Mouse (Mus musculus) liver, embryonic 14.5 days (tissue): ENCODE measurements around the gene Mybbp1a. TPM values are rescaled to one million over a fixed set of nuclear protein-coding genes. Genes with fewer than 3 reads are reported as not detected.

Experiments
- ATAC-seq: fragments of 200-750 bp; cut with Nextera tagmentation; 2 replicates; pipeline ENCODE4 v1.8.0; 2017; ENCODE audit warnings: moderate number of reproducible peaks, mild to moderate bottlenecking, moderate library complexity; ENCODE audit not compliant: insufficient read depth
- DNase-seq, 3 experiments: peaks; one replicate each; pipeline ENCODE4 v3.0.0-alpha.2; 2012 to 2013; ENCODE audit warnings: low read depth in 3 of 3, low spot score in 3 of 3
- H3K27ac ChIP-seq: fragments of 300-500 bp; sonication (generic); 2 replicates; pipeline ENCODE4 v1.5.1; 2014; ENCODE audit warnings: moderate library complexity, mild to moderate bottlenecking, control low read depth, inconsistent platforms
- H3K27me3 ChIP-seq: fragments of 300-500 bp; sonication (generic); 2 replicates; pipeline ENCODE4 v1.6.1; 2014; ENCODE audit warnings: mild to moderate bottlenecking, low read length, moderate library complexity; ENCODE audit not compliant: control insufficient read depth, insufficient read depth
- H3K36me3 ChIP-seq: fragments of 300-500 bp; sonication (generic); replicated peaks from 2 replicates; pipeline ENCODE4 v1.6.1; 2014; ENCODE audit warnings: low read depth; ENCODE audit not compliant: control insufficient read depth, insufficient read depth
- H3K4me1 ChIP-seq, 2 experiments: fragments of 200-500 bp in 1 of 2; fragments of 300-500 bp in 1 of 2; sonication (generic) in 1 of 2; replicated peaks; 2 replicates each; pipeline ENCODE4 v1.6.1; 2012 to 2014; ENCODE audit warnings: antibody characterized with exemption in 1 of 2, inconsistent platforms in 1 of 2, low read length in 1 of 2; ENCODE audit not compliant: control insufficient read depth in 2 of 2, insufficient read depth in 2 of 2
- H3K4me2 ChIP-seq: fragments of 300-500 bp; sonication (generic); 2 replicates; pipeline ENCODE4 v1.6.1; 2014; ENCODE audit warnings: low read depth, mild to moderate bottlenecking, control low read depth, moderate library complexity
- H3K4me3 ChIP-seq, 2 experiments: fragments of 200-500 bp in 1 of 2; fragments of 300-500 bp in 1 of 2; sonication (generic) in 1 of 2; 2 replicates each; pipeline ENCODE4 v1.5.1; 2012 to 2014; ENCODE audit warnings: low read depth in 2 of 2, low read length in 2 of 2, mild to moderate bottlenecking in 2 of 2, control low read depth in 1 of 2, inconsistent platforms in 1 of 2, moderate library complexity in 1 of 2; ENCODE audit not compliant: insufficient read depth in 1 of 2
- H3K9ac ChIP-seq: fragments of 300-500 bp; sonication (generic); replicated peaks from 2 replicates; pipeline ENCODE4 v1.6.1; 2014; ENCODE audit warnings: mild to moderate bottlenecking, control low read depth, moderate library complexity
- H3K9me3 ChIP-seq: fragments of 300-500 bp; sonication (generic); 2 replicates; pipeline ENCODE4 v1.6.1; 2016; ENCODE audit warnings: low read length, mixed read lengths; ENCODE audit not compliant: control insufficient read depth
- CTCF ChIP-seq: IDR thresholded peaks from 2 replicates; pipeline ENCODE4 v1.5.1; 2016; ENCODE audit warnings: antibody characterized with exemption, low read depth, control low read depth
- EP300 ChIP-seq: IDR thresholded peaks from 2 replicates; pipeline ENCODE4 v1.6.1; 2016; ENCODE audit warnings: antibody characterized with exemption, low read depth
- WGBS: fragments of 180-500 bp; shearing (Covaris S2); extraction: QIAGEN DNeasy Blood & Tissue Kit; methylation state at CpG from one replicate; pipeline ENCODE4 v1.1.7; 2014; ENCODE audit not compliant: insufficient replicate concordance; 5-methylcytosine and 5-hydroxymethylcytosine counted together
- polyA plus RNA-seq, 2 experiments: library from polyadenylated mRNA; depleted of rRNA in 1 of 2; stranded (reverse) in 1 of 2; unstranded in 1 of 2; fragments of >200 nt; fragmentation: Nextera tagmentation in 1 of 2; extraction: Ambion mirVana in 1 of 2; gene quantifications; 2 replicates each; pipeline versions ENCODE4 v1.2.1 to v1.2.3; 2012 to 2014

Mybbp1a gene
- polyA plus RNA-seq, 2 experiments = 56.3 to 65.5 TPM

DNA sequence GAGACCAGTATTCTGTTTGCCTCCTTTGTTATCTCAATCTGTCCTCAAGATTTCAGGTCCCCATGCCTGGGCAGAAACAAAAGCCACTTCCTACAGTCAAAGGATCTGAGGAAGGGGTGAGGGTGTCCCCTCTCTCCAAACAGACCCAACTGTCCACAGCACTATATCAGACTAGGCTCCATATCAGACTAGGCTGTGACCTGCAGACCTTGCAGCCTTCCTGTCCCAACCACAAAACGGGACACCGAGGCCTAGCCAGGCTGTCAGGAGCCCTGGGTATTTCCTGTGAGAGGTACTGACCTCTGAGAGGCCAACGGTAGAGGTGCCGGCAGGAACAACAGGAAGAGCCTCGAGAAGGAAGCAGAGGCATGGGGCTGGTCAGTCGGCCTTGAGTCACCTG lies 43.4 kb downstream of the Mybbp1a start:
- 6% methylated on average over 6 of the region's 6 CpGs for WGBS
- Histone ChIP-seq H3K9me3 (no peaks in the 10 kb centered on the region), H3K36me3 (no peaks in the 10 kb centered on the region), H3K9ac (no peak overlapping the region), H3K27ac (no peak overlapping the region), H3K4me2 (no peak overlapping the region), H3K4me3 (no peak overlapping the region), H3K4me1 (peaks cover 22 to 60% of the 10 kb centered on the region in 2 experiments), H3K27me3 (no peaks in the 10 kb centered on the region)
- no peak for ATAC-seq
- TF ChIP-seq CTCF (no peak), EP300 (no peak)
- DNase-seq = no peak

DNA sequence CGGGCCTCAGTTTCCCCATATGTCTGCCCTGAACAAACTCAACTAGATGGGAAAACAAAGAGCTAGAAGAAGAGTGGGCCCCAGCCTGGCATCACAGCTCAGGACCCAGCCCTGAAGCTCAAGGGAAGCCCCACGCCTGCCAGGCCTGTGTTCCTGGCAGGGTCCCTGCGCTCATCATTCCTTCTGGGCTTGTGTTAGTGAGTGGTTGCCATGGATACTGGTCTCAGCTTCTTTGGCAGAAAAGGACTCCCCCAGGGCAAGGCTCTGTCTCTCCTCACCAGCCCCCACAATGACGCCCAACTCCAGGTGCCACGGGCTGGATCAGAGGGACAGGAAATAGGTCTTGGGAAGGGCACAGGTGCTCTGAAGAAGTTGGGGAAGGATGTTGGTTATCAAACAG lies 44.0 kb downstream of the Mybbp1a start:
- Histone ChIP-seq H3K4me3 (no peak overlapping the region), H3K27ac (no peak overlapping the region), H3K9me3 (no peaks in the 10 kb centered on the region), H3K4me1 (peaks cover 21 to 55% of the 10 kb centered on the region in 2 experiments), H3K4me2 (no peak overlapping the region), H3K36me3 (no peaks in the 10 kb centered on the region), H3K9ac (no peak overlapping the region), H3K27me3 (peaks cover 4% of the 10 kb centered on the region; the same call in 1 of the 2 replicates)
- TF ChIP-seq CTCF (no peak), EP300 (no peak)
- ATAC-seq (no peak), DNase-seq (no peak)
- WGBS = 29% methylated on average over 5 of the region's 5 CpGs

GRCm38 (mm10) chr11:72485960-72486359 lies 44.8 kb downstream of the Mybbp1a start:
- no peak for DNase-seq
- Histone ChIP-seq H3K4me1 (peaks cover 21 to 49% of the 10 kb centered on the region in 2 experiments), H3K27ac (no peak overlapping the region), H3K27me3 (peaks cover 6% of the 10 kb centered on the region), H3K9me3 (no peaks in the 10 kb centered on the region), H3K4me2 (no peak overlapping the region), H3K9ac (no peak overlapping the region), H3K36me3 (no peaks in the 10 kb centered on the region), H3K4me3 (no peak overlapping the region)
- TF ChIP-seq EP300 (no peak), CTCF (no peak)
- ATAC-seq = no peak
- 45% methylated on average over 11 of the region's 11 CpGs for WGBS

GRCm38 (mm10) chr11:72487171-72487570 lies 46.0 kb downstream of the Mybbp1a start:
- DNase-seq (no peak), ATAC-seq (no peak)
- H3K4me3 ChIP-seq = no peak overlapping the region
- H3K27ac ChIP-seq = no peak overlapping the region
- peaks cover 6% of the 10 kb centered on the region for H3K27me3 ChIP-seq
- no peaks in the 10 kb centered on the region for H3K36me3 ChIP-seq
- no peaks in the 10 kb centered on the region for H3K9me3 ChIP-seq
- WGBS = 17% methylated on average over 5 of the region's 5 CpGs
- peaks cover 10 to 37% of the 10 kb centered on the region in 2 experiments for H3K4me1 ChIP-seq
- peak overlapping the region; percentile 36 for H3K4me2 ChIP-seq
- no peak for TF ChIP-seq EP300
- no peak for TF ChIP-seq CTCF
- H3K9ac ChIP-seq = no peak overlapping the region

DNA sequence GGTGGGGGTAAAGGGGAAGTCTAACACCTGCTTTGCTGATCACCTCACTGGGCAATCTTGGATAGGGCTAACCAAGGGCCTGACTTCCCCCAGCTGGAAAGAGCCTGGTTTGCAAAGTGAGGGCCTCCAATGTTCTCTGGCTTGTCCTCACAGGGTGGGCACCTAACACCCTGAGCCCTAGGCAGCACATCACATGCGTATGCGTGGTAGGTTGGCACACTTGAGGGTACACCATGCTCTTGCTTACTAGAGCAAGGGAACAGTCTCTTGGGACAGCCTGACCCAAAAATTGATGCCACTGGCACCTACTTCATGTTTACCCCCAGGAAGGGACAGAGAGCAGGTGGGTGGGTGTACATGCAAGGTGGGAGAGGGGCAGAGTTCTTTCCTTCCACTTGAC lies 46.6 kb downstream of the Mybbp1a start:
- peaks cover 6% of the 10 kb centered on the region for H3K27me3 ChIP-seq
- no peaks in the 10 kb centered on the region for H3K36me3 ChIP-seq
- no peak overlapping the region for H3K9ac ChIP-seq
- ATAC-seq (no peak), DNase-seq (no peak)
- H3K4me2 ChIP-seq = peak overlapping the region; percentile 67
- H3K4me3 ChIP-seq = peak overlapping the region in 1 of 2 experiments; percentile 53; a peak in 2 of 4 replicates
- H3K9me3 ChIP-seq = no peaks in the 10 kb centered on the region
- 34% methylated on average over 2 of the region's 2 CpGs for WGBS
- TF ChIP-seq CTCF = no peak
- TF ChIP-seq EP300 = no peak
- H3K27ac ChIP-seq = no peak overlapping the region
- H3K4me1 ChIP-seq = peaks cover 4 to 31% of the 10 kb centered on the region in 2 experiments
